Mouse (Mus musculus): Measurements from ENCODE around the gene Sdf4. TPM values are rescaled to one million over a fixed set of nuclear protein-coding genes. Genes with fewer than 3 reads are reported as not detected.

Gene Sdf4
- polyA plus RNA-seq, 1 experiment from 2014 or later, result 131 TPM

MicroRNAs within 50 kb of the gene (microRNA counts, 519-probe panel; counts per million panel counts)
- microRNA mmu-miR-200a (not detected), microRNA mmu-miR-200b (5,607 counts per million, percentile 41 among the panel's probes with 10 or more counts), microRNA mmu-miR-429 (not detected)

Small RNAs within 50 kb of the gene (microRNA-seq; reads per million reads assigned to microRNA genes)
- gene Mir200a (46.7 reads per million, percentile 40 among the genes with 10 or more reads in this experiment), gene Mir200b (320 reads per million, percentile 64 among the genes with 10 or more reads in this experiment), gene Mir429 (1,094 reads per million, percentile 76 among the genes with 10 or more reads in this experiment)

Other genes with a start within 250 kb of the Sdf4 start
- 115 and 129 TPM in 2 replicates for gene Atad3a, start 231.8 kb upstream of the Sdf4 start, polyA plus RNA-seq (2016; fragmentation: Nextera tagmentation; extraction: Ambion mirVana)
- gene Vwa1, start 218.2 kb upstream of the Sdf4 start, polyA plus RNA-seq (2016; fragmentation: Nextera tagmentation; extraction: Ambion mirVana), result 12.2 and 13.1 TPM in 2 replicates
- gene Tmem88b, start 207.0 kb upstream of the Sdf4 start, polyA plus RNA-seq (2016; fragmentation: Nextera tagmentation; extraction: Ambion mirVana), result 0.31 and 0.45 TPM in 2 replicates
- gene Ankrd65, start 202.4 kb upstream of the Sdf4 start, polyA plus RNA-seq (2016; fragmentation: Nextera tagmentation; extraction: Ambion mirVana), result not detected in 2 replicates
- 235 and 260 TPM in 2 replicates for gene Mrpl20, start 190.0 kb upstream of the Sdf4 start, polyA plus RNA-seq (2016; fragmentation: Nextera tagmentation; extraction: Ambion mirVana)
- gene Ccnl2, start 180.4 kb upstream of the Sdf4 start, polyA plus RNA-seq (2016; fragmentation: Nextera tagmentation; extraction: Ambion mirVana), result 161 and 171 TPM in 2 replicates
- 159 and 172 TPM in 2 replicates for gene Aurkaip1, start 161.6 kb upstream of the Sdf4 start, polyA plus RNA-seq (2016; fragmentation: Nextera tagmentation; extraction: Ambion mirVana)
- gene Mxra8, start 153.2 kb upstream of the Sdf4 start, polyA plus RNA-seq (2016; fragmentation: Nextera tagmentation; extraction: Ambion mirVana), result 50.7 and 53.1 TPM in 2 replicates
- gene Dvl1, start 145.5 kb upstream of the Sdf4 start, polyA plus RNA-seq (2016; fragmentation: Nextera tagmentation; extraction: Ambion mirVana), result 5.0 and 5.4 TPM in 2 replicates
- gene Tas1r3, start 129.5 kb upstream of the Sdf4 start, polyA plus RNA-seq (2016; fragmentation: Nextera tagmentation; extraction: Ambion mirVana), result 0.22 and 0.41 TPM in 2 replicates
- 21.6 and 24.6 TPM in 2 replicates for gene Cptp, start 123.4 kb upstream of the Sdf4 start, polyA plus RNA-seq (2016; fragmentation: Nextera tagmentation; extraction: Ambion mirVana)
- 114 and 116 TPM in 2 replicates for gene Ints11, start 123.3 kb upstream of the Sdf4 start, polyA plus RNA-seq (2016; fragmentation: Nextera tagmentation; extraction: Ambion mirVana)
- 50.7 and 53.4 TPM in 2 replicates for gene Pusl1, start 101.1 kb upstream of the Sdf4 start, polyA plus RNA-seq (2016; fragmentation: Nextera tagmentation; extraction: Ambion mirVana)
- gene Acap3, start 101.0 kb upstream of the Sdf4 start, polyA plus RNA-seq (2016; fragmentation: Nextera tagmentation; extraction: Ambion mirVana), result 24.3 and 38.4 TPM in 2 replicates
- 152 and 161 TPM in 2 replicates for gene Ube2j2, start 49.0 kb upstream of the Sdf4 start, polyA plus RNA-seq (2016; fragmentation: Nextera tagmentation; extraction: Ambion mirVana)
- gene C1qtnf12, start 30.6 kb upstream of the Sdf4 start, polyA plus RNA-seq (2016; fragmentation: Nextera tagmentation; extraction: Ambion mirVana), result 18.9 and 23.8 TPM in 2 replicates
- gene B3galt6, start 223 bp upstream of the Sdf4 start, polyA plus RNA-seq (2016; fragmentation: Nextera tagmentation; extraction: Ambion mirVana), result 14.0 and 15.3 TPM in 2 replicates
- 0.42 and 0.88 TPM in 2 replicates for gene Tnfrsf4, start 21.0 kb downstream of the Sdf4 start, polyA plus RNA-seq (2016; fragmentation: Nextera tagmentation; extraction: Ambion mirVana)
- 1.1 and 1.8 TPM in 2 replicates for gene Tnfrsf18, start 33.3 kb downstream of the Sdf4 start, polyA plus RNA-seq (2016; fragmentation: Nextera tagmentation; extraction: Ambion mirVana)
- 0.30 TPM in 1 of 2 replicates, not detected in the other for gene Ttll10, start 66.5 kb downstream of the Sdf4 start, polyA plus RNA-seq (2016; fragmentation: Nextera tagmentation; extraction: Ambion mirVana)
- 75.3 and 76.5 TPM in 2 replicates for gene 9430015G10Rik, start 117.1 kb downstream of the Sdf4 start, polyA plus RNA-seq (2016; fragmentation: Nextera tagmentation; extraction: Ambion mirVana)
- gene Rnf223, start 137.6 kb downstream of the Sdf4 start, polyA plus RNA-seq (2016; fragmentation: Nextera tagmentation; extraction: Ambion mirVana), result 0.79 and 0.93 TPM in 2 replicates
- 55.4 and 84.4 TPM in 2 replicates for gene Agrn, start 204.6 kb downstream of the Sdf4 start, polyA plus RNA-seq (2016; fragmentation: Nextera tagmentation; extraction: Ambion mirVana)
- 0.21 and 0.73 TPM in 2 replicates for gene Isg15, start 207.9 kb downstream of the Sdf4 start, polyA plus RNA-seq (2016; fragmentation: Nextera tagmentation; extraction: Ambion mirVana)
- gene AW011738, start 210.4 kb downstream of the Sdf4 start, polyA plus RNA-seq (2016; fragmentation: Nextera tagmentation; extraction: Ambion mirVana), result 5.1 and 6.5 TPM in 2 replicates
- 1.1 and 1.3 TPM in 2 replicates for gene Perm1, start 223.0 kb downstream of the Sdf4 start, polyA plus RNA-seq (2016; fragmentation: Nextera tagmentation; extraction: Ambion mirVana)
- gene Plekhn1, start 242.0 kb downstream of the Sdf4 start, polyA plus RNA-seq (2016; fragmentation: Nextera tagmentation; extraction: Ambion mirVana), result 23.2 and 24.4 TPM in 2 replicates
- gene Noc2l, start 243.1 kb downstream of the Sdf4 start, polyA plus RNA-seq (2016; fragmentation: Nextera tagmentation; extraction: Ambion mirVana), result 96.8 and 109 TPM in 2 replicates

Data from midbrain, embryonic 10.5 days (tissue).